Mouse (Mus musculus): Measurements from ENCODE around the gene Gm49601.

The Gm49601 gene

GRCm38 (mm10) chr16:18633333-18633732 is 7.1 kb upstream of the Gm49601 start:
- POLR2A ChIA-PET, result interaction anchor here in 1 of 4 experiments (0.7 kb wide), 1 partner anchor 398 kb away, joined by 3 read pairs; no protein-coding TSS in a partner anchor
- CTCF ChIA-PET, result interaction anchor here in 3 of 4 experiments (0.6 to 1.5 kb wide), 5 partner anchors 12 to 295 kb away, joined by 3 to 5 read pairs (median 3); partner anchors contain the start of genes Cdc45 (in 1 of the 3) and Ufd1 (in 1 of the 3)

GRCm38 (mm10) chr16:18632816-18633215 is 6.6 kb upstream of the Gm49601 start:
- ChIA-PET POLR2A (interaction anchor here in 1 of 4 experiments (0.7 to 1.2 kb wide), 2 partner anchors 34 to 180 kb away, joined by 3 read pairs; no protein-coding TSS in a partner anchor), CTCF (interaction anchor here in 2 of 4 experiments (0.9 to 1.5 kb wide), 4 partner anchors 13 to 63 kb away, joined by 3 to 5 read pairs (median 4); no protein-coding TSS in a partner anchor)

GRCm38 (mm10) chr16:18632059-18632458 is 5.8 kb upstream of the Gm49601 start:
- ChIA-PET POLR2A (interaction anchor here in 2 of 4 experiments (0.6 to 1.2 kb wide), 7 partner anchors 34 to 420 kb away, joined by 3 to 5 read pairs (median 3); no protein-coding TSS in a partner anchor), CTCF (interaction anchor here in 2 of 4 experiments (0.6 to 1.2 kb wide), 8 partner anchors 9 to 596 kb away, joined by 3 to 7 read pairs (median 4); no protein-coding TSS in a partner anchor)

- ChIA-PET POLR2A (interaction anchor here in 1 of 4 experiments (0.6 to 1.3 kb wide), 2 partner anchors 13 to 100 kb away, joined by 3 to 4 read pairs; no protein-coding TSS in a partner anchor), CTCF (interaction anchor here in 1 of 4 experiments (1.2 kb wide), 1 partner anchor 188 kb away, joined by 3 read pairs; no protein-coding TSS in a partner anchor)
Measured at GRCm38 (mm10) chr16:18631141-18631540, 4.9 kb upstream of the Gm49601 start.

GRCm38 (mm10) chr16:18630291-18630690 is 4.1 kb upstream of the Gm49601 start:
- POLR2A ChIA-PET, result interaction anchor here in 1 of 4 experiments (0.6 to 1.3 kb wide), 2 partner anchors 12 to 19 kb away, joined by 4 to 5 read pairs; no protein-coding TSS in a partner anchor
- CTCF ChIA-PET, result interaction anchor here in 2 of 4 experiments (0.5 to 0.6 kb wide), 2 partner anchors 46 to 322 kb away, joined by 3 to 4 read pairs; no protein-coding TSS in a partner anchor

- ChIA-PET CTCF (interaction anchor here in 2 of 4 experiments (0.5 to 0.6 kb wide), 2 partner anchors 45 to 323 kb away, joined by 3 to 4 read pairs; no protein-coding TSS in a partner anchor), POLR2A (interaction anchor here in 2 of 4 experiments (0.6 to 0.9 kb wide), 2 partner anchors 20 to 249 kb away, joined by 3 to 5 read pairs; no protein-coding TSS in a partner anchor)
Measured at GRCm38 (mm10) chr16:18629390-18630231, 3.4 kb upstream of the Gm49601 start, which contains the start of gene Sept5. Sept5 (minus strand) TSS chr16:18629954.

GRCm38 (mm10) chr16:18628948-18629340 is 2.7 kb upstream of the Gm49601 start:
- CTCF ChIA-PET, result no interaction called here
- POLR2A ChIA-PET, result interaction anchor here in 1 of 4 experiments (0.7 to 0.9 kb wide), 2 partner anchors 248 to 249 kb away, joined by 3 read pairs; partner anchors contain the start of genes Hira and Mrpl40

GRCm38 (mm10) chr16:18628206-18628947 is 2.1 kb upstream of the Gm49601 start:
- POLR2A ChIA-PET, result interaction anchor here in 3 of 4 experiments (0.5 to 0.9 kb wide), 5 partner anchors 127 to 287 kb away, joined by 3 read pairs; partner anchors contain the start of genes Hira (in 1 of the 3) and Mrpl40 (in 1 of the 3)
- CTCF ChIA-PET, result interaction anchor here in 1 of 4 experiments (0.6 kb wide), 1 partner anchor 248 kb away, joined by 3 read pairs; the partner anchor contains the start of genes Hira and Mrpl40

GRCm38 (mm10) chr16:18627163-18627562 is 936 bp upstream of the Gm49601 start:
- POLR2A ChIA-PET, result interaction anchor here in 1 of 4 experiments (0.9 kb wide), 1 partner anchor 249 kb away, joined by 3 read pairs; the partner anchor contains the start of genes Hira and Mrpl40

GRCm38 (mm10) chr16:18625791-18626311 is 376 bp downstream of the Gm49601 start:
- POLR2A ChIA-PET, result interaction anchor here in 2 of 4 experiments (0.5 to 1.5 kb wide), 2 partner anchors 10 to 20 kb away, joined by 3 read pairs; no protein-coding TSS in a partner anchor
- CTCF ChIA-PET, result interaction anchor here in 1 of 4 experiments (1.0 kb wide), 1 partner anchor 183 kb away, joined by 3 read pairs; no protein-coding TSS in a partner anchor

More at GRCm38 (mm10) chr16:18627163-18627562, 936 bp upstream of the Gm49601 start:
- CTCF ChIA-PET, result no interaction called here

- POLR2A ChIA-PET, result interaction anchor here in 2 of 4 experiments (0.6 to 1.5 kb wide), 4 partner anchors 19 to 229 kb away, joined by 3 to 5 read pairs (median 4); partner anchors contain the start of gene Tbx1 (in 1 of the 2)
- CTCF ChIA-PET, result interaction anchor here in 1 of 4 experiments (0.7 kb wide), 1 partner anchor 71 kb away, joined by 3 read pairs; no protein-coding TSS in a partner anchor
Measured at GRCm38 (mm10) chr16:18625097-18625496, 1.1 kb downstream of the Gm49601 start.

GRCm38 (mm10) chr16:18624641-18625040 is 1.6 kb downstream of the Gm49601 start:
- ChIA-PET POLR2A (interaction anchor here in 3 of 4 experiments (0.6 to 1.5 kb wide), 5 partner anchors 34 to 230 kb away, joined by 3 to 5 read pairs (median 5); partner anchors contain the start of gene Tbx1 (in 1 of the 3)), CTCF (interaction anchor here in 2 of 4 experiments (0.7 to 0.9 kb wide), 2 partner anchors 29 to 71 kb away, joined by 3 to 5 read pairs; no protein-coding TSS in a partner anchor)

- CTCF ChIA-PET, result interaction anchor here in 3 of 4 experiments (0.5 to 1.9 kb wide), 16 partner anchors 8 to 900 kb away, joined by 3 to 10 read pairs (median 4); no protein-coding TSS in a partner anchor
- POLR2A ChIA-PET, result interaction anchor here in 3 of 4 experiments (0.7 to 2.0 kb wide), 10 partner anchors 27 to 270 kb away, joined by 3 to 7 read pairs (median 4); partner anchors contain the start of gene Tbx1 (in 1 of the 3)
Measured at GRCm38 (mm10) chr16:18623751-18624540, 2.3 kb downstream of the Gm49601 start.

- ChIA-PET POLR2A (interaction anchor here in 2 of 4 experiments (0.6 to 2.0 kb wide), 7 partner anchors 26 to 278 kb away, joined by 3 to 7 read pairs (median 4); partner anchors contain the start of gene Cdc45 (in 1 of the 2)), CTCF (interaction anchor here in 3 of 4 experiments (0.5 to 1.9 kb wide), 15 partner anchors 7 to 899 kb away, joined by 3 to 10 read pairs (median 3); no protein-coding TSS in a partner anchor)
Measured at GRCm38 (mm10) chr16:18622916-18623750, 3.1 kb downstream of the Gm49601 start.

GRCm38 (mm10) chr16:18622019-18622418 is 4.2 kb downstream of the Gm49601 start, which contains the start of gene Gp1bb:
Gp1bb (minus strand) TSS chr16:18622403.
- POLR2A ChIA-PET, result interaction anchor here in 2 of 4 experiments (0.6 to 2.0 kb wide), 4 partner anchors 33 to 277 kb away, joined by 3 to 7 read pairs (median 4); partner anchors contain the start of genes Cdc45 (in 1 of the 2), Hira (in 1 of the 2) and Mrpl40 (in 1 of the 2)
- CTCF ChIA-PET, result interaction anchor here in 3 of 4 experiments (0.6 to 7.3 kb wide), 5 partner anchors 32 to 399 kb away, joined by 3 to 118 read pairs (median 4); partner anchors contain the start of gene Tbx1 (in 1 of the 3)
